Mouse (Mus musculus) liver, embryonic 13.5 days (tissue): Measurements from ENCODE around the gene Bpi. TPM values are rescaled to one million over a fixed set of nuclear protein-coding genes. Genes with fewer than 3 reads are reported as not detected.

ENCODE experiments used
- ATAC-seq: fragments of 200-750 bp; cut with Nextera tagmentation; 2 replicates; pipeline ENCODE4 v1.8.0; 2017; ENCODE audit warnings: low read depth, mild to moderate bottlenecking, moderate number of reproducible peaks, moderate library complexity
- DNase-seq: peaks from one replicate; pipeline ENCODE4 v3.0.0; 2022
- H3K27ac ChIP-seq: fragments of 300-500 bp; sonication (generic); 2 replicates; pipeline ENCODE4 v1.5.1; 2015; ENCODE audit warnings: moderate library complexity, mild to moderate bottlenecking, inconsistent platforms
- H3K27me3 ChIP-seq: fragments of 300-500 bp; sonication (generic); 2 replicates; pipeline ENCODE4 v1.6.1; 2015; ENCODE audit warnings: mild to moderate bottlenecking, inconsistent platforms
- H3K36me3 ChIP-seq: fragments of 300-500 bp; sonication (generic); 2 replicates; pipeline ENCODE4 v1.6.1; 2015; ENCODE audit warnings: mild to moderate bottlenecking, inconsistent platforms
- H3K4me1 ChIP-seq: fragments of 300-500 bp; sonication (generic); replicated peaks from 2 replicates; pipeline ENCODE4 v1.6.1; 2015; ENCODE audit warnings: inconsistent platforms
- H3K4me2 ChIP-seq: fragments of 300-500 bp; sonication (generic); 2 replicates; pipeline ENCODE4 v1.6.1; 2015; ENCODE audit warnings: inconsistent platforms, mild to moderate bottlenecking, moderate library complexity
- H3K4me3 ChIP-seq: fragments of 300-500 bp; sonication (generic); replicated peaks from 2 replicates; pipeline ENCODE4 v1.5.1; 2015; ENCODE audit warnings: mild to moderate bottlenecking, inconsistent platforms
- H3K9ac ChIP-seq: fragments of 300-500 bp; sonication (generic); 2 replicates; pipeline ENCODE4 v1.6.1; 2015; ENCODE audit warnings: mild to moderate bottlenecking, inconsistent platforms
- H3K9me3 ChIP-seq: fragments of 300-500 bp; sonication (generic); replicated peaks from 2 replicates; pipeline ENCODE4 v1.6.1; 2016; ENCODE audit warnings: inconsistent platforms
- WGBS: fragments of 180-500 bp; shearing (Covaris S2); methylation state at CpG from one replicate; pipeline ENCODE4 v1.1.7; 2015; ENCODE audit not compliant: insufficient replicate concordance; 5-methylcytosine and 5-hydroxymethylcytosine counted together
- polyA plus RNA-seq: library from polyadenylated mRNA; unstranded; fragments of >200 nt; fragmentation: Nextera tagmentation; extraction: Ambion mirVana; gene quantifications from 2 replicates; pipeline ENCODE4 v1.2.1, GENCODE M21; 2015

Bpi gene
- polyA plus RNA-seq, 1 experiment from 2014 or later, result not detected

DNA sequence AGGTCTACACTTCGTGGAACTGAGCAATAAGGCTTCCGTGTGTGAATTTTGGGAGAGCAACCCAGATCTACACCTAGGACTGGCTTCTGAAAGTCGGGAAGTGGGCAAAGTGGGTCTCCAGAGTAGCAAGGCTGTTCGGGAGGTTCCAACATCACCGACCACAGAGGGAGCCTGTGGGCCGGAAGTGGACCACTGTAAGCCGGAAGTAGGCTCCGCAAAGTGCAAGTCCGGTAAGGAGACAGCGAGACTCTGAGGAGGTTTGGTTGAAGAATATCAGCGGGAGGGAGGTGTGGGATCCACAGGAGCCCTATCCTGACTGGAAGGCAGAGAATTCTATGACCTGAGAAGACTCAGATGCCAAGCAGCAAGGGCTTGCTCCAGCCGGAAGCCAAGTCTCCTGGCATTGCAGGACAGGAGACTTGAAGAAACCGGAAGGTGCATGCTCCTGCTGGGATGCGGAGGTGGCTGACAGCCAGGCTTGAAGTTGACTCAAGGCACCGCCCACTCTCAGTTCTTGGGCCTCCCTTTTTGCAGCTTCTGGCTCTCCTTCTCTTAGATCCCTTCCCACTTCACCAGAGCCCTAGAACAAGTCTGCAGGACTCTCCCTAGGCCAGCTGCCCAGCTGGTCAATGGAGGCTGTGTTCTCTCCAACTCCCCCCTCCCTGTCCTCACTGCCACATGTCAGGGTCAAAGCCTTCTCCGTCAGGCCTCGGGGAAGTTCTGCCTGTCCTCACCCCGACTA is 14.6 kb upstream of the Bpi start:
- Histone ChIP-seq H3K27me3 (no peaks in the 10 kb centered on the region), H3K4me1 (no peaks in the 10 kb centered on the region), H3K27ac (no peak overlapping the region), H3K4me2 (no peak overlapping the region), H3K9me3 (no peaks in the 10 kb centered on the region), H3K36me3 (no peaks in the 10 kb centered on the region), H3K4me3 (no peak overlapping the region), H3K9ac (no peak overlapping the region)
- WGBS, result 60% methylated on average over 18 of the region's 18 CpGs
- DNase-seq (no peak), ATAC-seq (no peak)

DNA sequence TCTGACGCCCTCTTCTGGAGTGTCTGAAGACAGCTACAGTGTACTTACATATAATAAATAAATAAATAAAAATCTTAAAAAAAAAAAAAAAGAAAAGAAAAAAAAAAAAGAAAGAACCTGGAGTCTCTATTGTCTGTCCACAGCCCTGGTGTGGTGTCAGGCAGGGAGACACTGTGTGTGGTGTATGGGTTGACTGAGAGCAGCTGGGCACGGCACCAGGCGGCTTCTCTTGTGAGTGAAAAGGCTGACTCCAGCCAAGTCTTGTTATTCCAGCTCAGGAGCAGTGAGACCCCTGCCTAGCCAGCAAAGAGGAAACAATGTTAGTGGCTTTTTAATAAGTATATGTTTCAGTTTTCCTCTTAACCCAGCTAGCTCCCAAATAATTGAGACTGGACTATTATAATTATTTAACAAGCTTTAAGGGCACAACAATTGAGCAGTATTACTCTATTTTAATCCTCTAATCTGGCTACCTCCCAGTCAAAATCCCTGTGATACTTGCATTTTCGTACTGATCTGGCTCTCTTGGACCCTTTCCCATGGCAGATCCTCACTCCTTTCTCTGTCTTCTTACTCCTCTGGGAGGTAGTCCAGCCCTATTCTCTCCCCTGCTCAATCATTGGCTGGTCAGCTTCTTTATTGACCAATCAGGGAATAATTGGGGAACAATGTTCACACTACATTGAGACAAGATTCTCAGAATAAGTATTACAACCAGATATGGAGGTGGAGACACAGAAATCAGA is 12.6 kb upstream of the Bpi start:
- Histone ChIP-seq H3K9ac (no peak overlapping the region), H3K36me3 (no peaks in the 10 kb centered on the region), H3K27ac (no peak overlapping the region), H3K4me3 (no peak overlapping the region), H3K4me1 (no peaks in the 10 kb centered on the region), H3K9me3 (no peaks in the 10 kb centered on the region), H3K27me3 (no peaks in the 10 kb centered on the region), H3K4me2 (no peak overlapping the region)
- ATAC-seq (no peak), DNase-seq (no peak)
- 54% methylated on average over 4 of the region's 4 CpGs for WGBS

DNA sequence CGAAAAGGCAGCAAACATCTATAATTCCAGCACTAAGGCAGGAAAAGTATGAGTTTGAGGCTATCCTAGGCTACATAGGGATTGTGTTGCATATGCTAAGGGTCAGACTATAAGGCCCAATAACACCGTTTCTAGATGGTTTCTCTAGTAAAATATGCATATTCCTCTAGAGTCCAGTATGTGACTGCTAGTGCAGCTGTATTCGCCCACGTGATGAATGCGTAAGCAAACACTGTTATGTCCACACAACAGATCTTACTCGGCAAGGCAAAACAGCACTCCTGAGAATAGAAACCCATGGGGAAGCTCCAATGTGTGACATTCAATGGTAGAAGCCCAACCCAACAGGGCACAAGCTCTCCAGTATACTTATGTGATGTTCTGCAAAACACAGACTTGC is 10.0 kb upstream of the Bpi start:
- Histone ChIP-seq H3K4me3 (no peak overlapping the region), H3K4me1 (no peaks in the 10 kb centered on the region), H3K27ac (no peak overlapping the region), H3K9me3 (no peaks in the 10 kb centered on the region), H3K9ac (no peak overlapping the region), H3K36me3 (no peaks in the 10 kb centered on the region), H3K27me3 (no peaks in the 10 kb centered on the region), H3K4me2 (no peak overlapping the region)
- DNase-seq (no peak), ATAC-seq (no peak)
- 67% methylated on average over 6 of the region's 6 CpGs for WGBS

DNA sequence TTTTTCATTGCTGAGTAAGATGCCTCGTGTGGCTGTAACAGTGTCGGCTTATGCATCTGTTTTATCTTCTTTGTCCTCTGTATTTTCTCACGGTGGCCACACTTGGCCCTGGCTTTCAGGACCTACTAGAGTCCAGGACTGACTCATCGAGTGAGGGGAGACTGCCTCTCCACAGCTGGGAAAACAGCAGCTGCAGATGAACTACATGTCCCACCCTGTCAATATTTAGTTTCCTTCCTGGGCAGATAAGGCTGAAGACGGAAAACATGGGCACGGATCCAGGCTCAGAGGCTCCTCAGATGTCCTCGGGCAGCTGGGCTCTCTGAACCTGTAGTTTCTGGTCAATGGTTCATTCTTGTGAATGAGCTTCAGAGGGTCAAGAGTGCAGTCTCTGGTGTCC is 9.6 kb upstream of the Bpi start:
- no peak overlapping the region for H3K27ac ChIP-seq
- no peaks in the 10 kb centered on the region for H3K27me3 ChIP-seq
- H3K36me3 ChIP-seq, result no peaks in the 10 kb centered on the region
- no peaks in the 10 kb centered on the region for H3K4me1 ChIP-seq
- DNase-seq (no peak), ATAC-seq (no peak)
- no peaks in the 10 kb centered on the region for H3K9me3 ChIP-seq
- H3K4me2 ChIP-seq, result no peak overlapping the region
- H3K9ac ChIP-seq, result no peak overlapping the region
- H3K4me3 ChIP-seq, result no peak overlapping the region
- WGBS, result 33% methylated on average over 7 of the region's 7 CpGs

DNA sequence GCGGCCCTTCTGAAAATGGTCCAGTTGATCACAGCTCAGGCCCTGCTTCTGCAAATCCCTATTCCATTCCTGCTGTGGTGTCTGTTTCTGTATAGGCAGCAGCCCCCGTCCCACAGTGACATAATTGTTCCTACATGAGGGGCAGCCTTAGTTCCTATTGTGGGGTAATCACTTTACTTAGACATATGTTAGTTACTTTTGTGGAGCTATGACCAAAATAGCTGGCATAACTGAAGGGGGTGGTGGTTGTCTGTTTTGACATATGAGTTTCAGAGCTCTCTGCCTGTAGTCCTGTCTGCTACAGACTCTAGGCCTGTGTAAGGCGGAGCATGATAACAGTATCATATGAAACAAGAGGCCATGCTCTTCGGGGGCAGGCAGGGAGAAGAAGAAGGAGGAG is 7.3 kb upstream of the Bpi start:
- Histone ChIP-seq H3K27me3 (no peaks in the 10 kb centered on the region), H3K9ac (no peak overlapping the region), H3K4me1 (no peaks in the 10 kb centered on the region), H3K9me3 (no peaks in the 10 kb centered on the region), H3K27ac (no peak overlapping the region), H3K36me3 (no peaks in the 10 kb centered on the region), H3K4me2 (no peak overlapping the region), H3K4me3 (no peak overlapping the region)
- ATAC-seq (no peak), DNase-seq (no peak)
- 40% methylated on average over 4 of the region's 4 CpGs for WGBS

DNA sequence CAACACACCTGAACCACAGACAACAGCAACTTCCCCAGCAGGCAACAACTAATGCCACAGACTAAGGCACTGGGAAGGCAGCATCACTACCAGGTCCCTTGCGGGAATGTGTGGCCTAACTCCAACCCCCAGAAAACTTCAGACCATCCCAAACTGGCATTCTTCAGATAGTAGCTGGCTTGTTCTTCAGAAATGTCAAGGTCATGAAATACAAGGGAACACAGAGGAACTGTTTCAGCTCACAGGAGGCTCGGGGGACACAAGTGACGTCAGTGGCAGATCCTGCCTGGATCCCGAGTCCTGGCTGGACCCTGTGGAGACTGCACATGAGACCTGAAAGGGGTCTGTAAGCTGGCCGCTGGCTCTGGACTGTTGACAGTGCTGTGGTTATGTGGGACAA is 4.1 kb upstream of the Bpi start:
- no peak for DNase-seq
- Histone ChIP-seq H3K4me3 (no peak overlapping the region), H3K9me3 (no peaks in the 10 kb centered on the region), H3K27ac (no peak overlapping the region), H3K27me3 (0 out of 2 replicates have a peak, but pooled peaks cover 10% of the 10 kb centered on the region), H3K36me3 (no peaks in the 10 kb centered on the region), H3K4me2 (no peak overlapping the region), H3K4me1 (peaks cover 5% of the 10 kb centered on the region), H3K9ac (no peak overlapping the region)
- no peak for ATAC-seq
- WGBS, result 68% methylated on average over 5 of the region's 5 CpGs

DNA sequence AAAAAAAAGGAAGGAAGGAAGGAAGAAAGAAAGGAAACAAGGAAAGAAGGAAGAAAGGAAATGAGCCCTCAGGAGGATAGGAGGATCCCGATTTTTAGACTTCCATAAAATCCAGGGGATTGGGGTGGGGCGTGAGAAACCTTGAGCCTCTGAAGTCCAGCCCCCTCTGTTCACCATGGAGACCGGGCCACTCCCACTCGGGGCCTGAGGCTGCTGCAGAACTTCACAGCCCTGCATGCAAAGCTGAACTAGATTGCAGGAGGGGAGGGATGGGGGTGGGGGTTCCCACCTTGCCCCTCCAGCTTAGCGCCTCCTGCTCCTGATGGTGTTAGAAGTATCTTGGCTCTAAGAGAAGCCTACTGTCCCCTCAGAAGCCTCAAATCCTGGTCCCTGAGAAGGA is 1.0 kb upstream of the Bpi start:
- no peak overlapping the region for H3K4me2 ChIP-seq
- no peak overlapping the region for H3K9ac ChIP-seq
- ATAC-seq, result no peak
- no peaks in the 10 kb centered on the region for H3K36me3 ChIP-seq
- 18% methylated on average over 5 of the region's 5 CpGs for WGBS
- 0 out of 2 replicates have a peak, but pooled peaks cover 10% of the 10 kb centered on the region for H3K27me3 ChIP-seq
- H3K4me3 ChIP-seq, result no peak overlapping the region
- peaks cover 5% of the 10 kb centered on the region for H3K4me1 ChIP-seq
- DNase-seq, result no peak
- no peaks in the 10 kb centered on the region for H3K9me3 ChIP-seq
- no peak overlapping the region for H3K27ac ChIP-seq

DNA sequence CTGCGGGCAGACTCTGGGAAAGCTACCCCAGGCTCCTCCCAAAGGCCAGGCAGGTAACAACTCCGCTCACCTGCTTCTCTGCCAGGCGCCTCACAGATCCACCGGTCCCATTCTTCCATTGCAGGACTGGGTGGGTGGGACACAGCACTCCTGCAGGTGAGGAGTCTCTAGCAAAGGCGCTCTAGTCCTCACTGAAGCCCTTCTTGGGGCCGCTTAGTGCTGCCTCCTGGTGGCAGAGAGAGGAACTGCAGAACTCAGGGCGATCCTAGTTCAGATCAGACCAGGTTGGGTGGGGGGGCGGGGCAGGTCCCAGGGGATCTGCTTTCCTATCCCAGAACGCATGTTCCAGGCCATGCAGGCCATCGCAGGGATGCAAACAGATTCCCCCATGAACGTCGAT is 887 bp downstream of the Bpi start:
- peak overlapping the region; percentile 19; the same call in 1 of the 2 replicates for H3K4me2 ChIP-seq
- ATAC-seq, result peak; percentile 54; the same call in 1 of the 2 replicates
- H3K9ac ChIP-seq, result no peak overlapping the region
- 7% methylated on average over 12 of the region's 12 CpGs for WGBS
- H3K9me3 ChIP-seq, result no peaks in the 10 kb centered on the region
- peaks cover 5% of the 10 kb centered on the region for H3K4me1 ChIP-seq
- 0 out of 2 replicates have a peak, but pooled peaks cover 10% of the 10 kb centered on the region for H3K27me3 ChIP-seq
- no peak overlapping the region for H3K4me3 ChIP-seq
- no peaks in the 10 kb centered on the region for H3K36me3 ChIP-seq
- no peak overlapping the region for H3K27ac ChIP-seq
- DNase-seq, result peak; percentile 13

DNA sequence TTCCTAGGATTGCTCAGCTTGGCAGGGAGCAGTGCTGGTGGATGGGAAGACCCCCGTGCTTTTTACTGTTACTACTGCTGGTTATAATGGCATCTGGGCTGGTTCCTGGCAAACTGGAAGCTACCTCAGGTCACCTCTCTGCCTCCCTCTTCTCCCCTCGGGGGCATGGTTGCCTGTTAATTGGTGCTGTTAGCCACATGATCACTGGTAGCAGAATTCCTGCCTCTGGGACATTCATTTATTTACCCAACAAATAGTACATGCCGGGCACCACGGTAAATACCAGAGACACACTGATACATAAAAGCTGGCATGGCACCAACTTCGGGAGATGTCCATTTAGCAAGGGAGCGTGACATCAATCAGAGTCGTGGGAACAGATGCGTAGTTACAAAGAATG is 1.6 kb downstream of the Bpi start:
- Histone ChIP-seq H3K4me2 (no peak overlapping the region), H3K4me1 (peaks cover 5% of the 10 kb centered on the region), H3K27me3 (0 out of 2 replicates have a peak, but pooled peaks cover 10% of the 10 kb centered on the region), H3K27ac (no peak overlapping the region), H3K9ac (no peak overlapping the region), H3K9me3 (no peaks in the 10 kb centered on the region), H3K36me3 (no peaks in the 10 kb centered on the region), H3K4me3 (no peak overlapping the region)
- 63% methylated on average over 8 of the region's 8 CpGs for WGBS
- no peak for ATAC-seq
- DNase-seq, result no peak

DNA sequence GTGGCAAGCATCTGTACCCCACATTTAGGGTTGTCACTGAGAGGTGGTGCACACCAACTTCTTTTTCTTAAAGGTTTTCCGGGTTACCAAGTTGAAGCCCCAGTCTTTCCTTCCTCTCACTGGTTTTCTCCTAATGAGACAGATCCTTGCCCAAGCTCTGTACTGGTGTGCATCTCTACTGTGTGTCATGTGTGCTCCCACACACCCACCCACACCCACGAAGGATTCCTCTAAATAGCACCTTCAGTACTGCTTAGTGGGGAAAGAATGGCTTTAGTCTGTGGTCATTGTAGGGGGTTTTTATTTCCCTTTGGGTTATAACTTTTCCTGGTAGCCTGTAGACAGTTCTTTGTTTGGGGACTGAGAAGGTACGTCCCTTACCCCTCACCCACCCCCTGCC is 7.0 kb downstream of the Bpi start:
- ATAC-seq, result no peak
- WGBS, result 46% methylated on average over 3 of the region's 3 CpGs
- H3K36me3 ChIP-seq, result no peaks in the 10 kb centered on the region

DNA sequence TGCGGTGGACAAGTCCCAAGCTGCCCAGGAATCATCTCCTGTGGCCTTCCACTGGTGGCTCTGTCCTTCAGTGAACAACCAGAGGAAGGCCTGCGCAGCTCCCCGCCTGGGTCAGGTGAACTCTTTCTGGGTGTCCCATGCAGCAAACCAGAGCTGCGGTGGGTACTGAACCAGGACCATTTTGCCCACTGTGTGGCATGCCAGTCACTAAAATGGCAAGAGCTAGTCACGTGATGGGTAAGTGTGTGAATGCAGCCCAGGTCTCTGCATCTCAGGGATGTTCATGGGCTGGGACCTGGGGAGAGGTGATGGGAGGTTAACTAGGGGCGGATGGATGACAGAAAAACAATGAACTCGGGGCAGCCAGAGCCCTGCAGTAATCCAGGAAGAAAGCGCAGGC is 12.1 kb downstream of the Bpi start:
- no peaks in the 10 kb centered on the region for H3K4me1 ChIP-seq
- no peak overlapping the region for H3K27ac ChIP-seq
- no peak overlapping the region for H3K9ac ChIP-seq
- no peaks in the 10 kb centered on the region for H3K36me3 ChIP-seq
- no peak overlapping the region for H3K4me2 ChIP-seq
- DNase-seq (no peak), ATAC-seq (no peak)
- WGBS, result 64% methylated on average over 8 of the region's 8 CpGs
- no peaks in the 10 kb centered on the region for H3K9me3 ChIP-seq
- no peak overlapping the region for H3K4me3 ChIP-seq
- no peaks in the 10 kb centered on the region for H3K27me3 ChIP-seq

More for the DNA sequence above, 7.0 kb downstream of the Bpi start:
- DNase-seq, result no peak
- no peaks in the 10 kb centered on the region for H3K27me3 ChIP-seq
- H3K4me2 ChIP-seq, result no peak overlapping the region
- H3K9me3 ChIP-seq, result no peaks in the 10 kb centered on the region
- H3K4me3 ChIP-seq, result no peak overlapping the region
- no peaks in the 10 kb centered on the region for H3K4me1 ChIP-seq
- no peak overlapping the region for H3K9ac ChIP-seq
- H3K27ac ChIP-seq, result no peak overlapping the region

DNA sequence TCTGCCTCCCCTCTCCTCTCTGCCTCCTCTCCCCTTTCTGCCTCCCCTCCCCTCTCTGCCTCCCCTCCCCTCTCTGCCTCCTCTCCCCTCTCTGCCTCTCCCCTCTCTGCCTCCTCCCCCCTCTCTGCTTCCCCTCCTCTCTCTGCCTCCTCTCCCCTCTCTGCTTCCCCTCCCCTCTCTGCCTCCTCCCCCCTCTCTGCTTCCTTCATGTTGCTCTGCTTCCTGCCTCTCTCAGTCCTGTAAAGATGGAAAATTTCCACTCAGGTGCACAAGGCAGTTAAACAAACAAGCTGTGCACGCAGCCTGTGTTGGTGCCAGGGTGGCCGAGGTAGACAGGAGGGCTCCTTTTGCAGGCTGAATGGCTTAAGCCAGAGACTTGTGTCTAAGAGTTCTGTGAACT is 15.8 kb downstream of the Bpi start:
- Histone ChIP-seq H3K4me3 (no peak overlapping the region), H3K27me3 (no peaks in the 10 kb centered on the region), H3K9ac (no peak overlapping the region), H3K27ac (no peak overlapping the region), H3K4me1 (no peaks in the 10 kb centered on the region), H3K4me2 (no peak overlapping the region), H3K36me3 (no peaks in the 10 kb centered on the region), H3K9me3 (no peaks in the 10 kb centered on the region)
- WGBS, result 29% methylated on average over 2 of the region's 2 CpGs
- DNase-seq (no peak), ATAC-seq (no peak)
